Mouse (Mus musculus) intestine, embryonic 15.5 days (tissue): ENCODE measurements at regions not wholly inside any gene's neighbourhood (a gene's known extent, or its start where the extent isn't known, plus 50 kb on each side); places are given as distances from the start of the nearest gene placed in this dataset.

Source experiments
- ATAC-seq: fragments of 200-750 bp; cut with Nextera tagmentation; 2 replicates; pipeline ENCODE4 v1.8.0; 2017; ENCODE audit warnings: moderate TSS enrichment, moderate library complexity
- H3K27ac ChIP-seq: fragments of 300-500 bp; sonication (generic); 2 replicates; pipeline ENCODE4 v1.5.1; 2015; ENCODE audit warnings: mild to moderate bottlenecking, inconsistent platforms
- H3K27me3 ChIP-seq: fragments of 300-500 bp; sonication (generic); replicated peaks from 2 replicates; pipeline ENCODE4 v1.6.1; 2015; ENCODE audit warnings: inconsistent platforms
- H3K36me3 ChIP-seq: fragments of 300-500 bp; sonication (generic); 2 replicates; pipeline ENCODE4 v1.6.1; 2015; ENCODE audit warnings: inconsistent platforms
- H3K4me1 ChIP-seq: fragments of 300-500 bp; sonication (generic); replicated peaks from 2 replicates; pipeline ENCODE4 v1.6.1; 2015; ENCODE audit warnings: inconsistent platforms
- H3K4me2 ChIP-seq: fragments of 300-500 bp; sonication (generic); replicated peaks from 2 replicates; pipeline ENCODE4 v1.6.1; 2015; ENCODE audit warnings: mild to moderate bottlenecking, inconsistent platforms
- H3K4me3 ChIP-seq: fragments of 300-500 bp; sonication (generic); replicated peaks from 2 replicates; pipeline ENCODE4 v1.5.1; 2015; ENCODE audit warnings: inconsistent platforms
- H3K9ac ChIP-seq: fragments of 300-500 bp; sonication (generic); 2 replicates; pipeline ENCODE4 v1.6.1; 2015; ENCODE audit warnings: inconsistent platforms
- H3K9me3 ChIP-seq: fragments of 300-500 bp; sonication (generic); 2 replicates; pipeline ENCODE4 v1.6.1; 2016; ENCODE audit warnings: inconsistent platforms
- WGBS: fragments of 180-500 bp; shearing (Covaris S2); methylation state at CpG from one replicate; pipeline ENCODE4 v1.1.7; 2015; 5-methylcytosine and 5-hydroxymethylcytosine counted together

DNA sequence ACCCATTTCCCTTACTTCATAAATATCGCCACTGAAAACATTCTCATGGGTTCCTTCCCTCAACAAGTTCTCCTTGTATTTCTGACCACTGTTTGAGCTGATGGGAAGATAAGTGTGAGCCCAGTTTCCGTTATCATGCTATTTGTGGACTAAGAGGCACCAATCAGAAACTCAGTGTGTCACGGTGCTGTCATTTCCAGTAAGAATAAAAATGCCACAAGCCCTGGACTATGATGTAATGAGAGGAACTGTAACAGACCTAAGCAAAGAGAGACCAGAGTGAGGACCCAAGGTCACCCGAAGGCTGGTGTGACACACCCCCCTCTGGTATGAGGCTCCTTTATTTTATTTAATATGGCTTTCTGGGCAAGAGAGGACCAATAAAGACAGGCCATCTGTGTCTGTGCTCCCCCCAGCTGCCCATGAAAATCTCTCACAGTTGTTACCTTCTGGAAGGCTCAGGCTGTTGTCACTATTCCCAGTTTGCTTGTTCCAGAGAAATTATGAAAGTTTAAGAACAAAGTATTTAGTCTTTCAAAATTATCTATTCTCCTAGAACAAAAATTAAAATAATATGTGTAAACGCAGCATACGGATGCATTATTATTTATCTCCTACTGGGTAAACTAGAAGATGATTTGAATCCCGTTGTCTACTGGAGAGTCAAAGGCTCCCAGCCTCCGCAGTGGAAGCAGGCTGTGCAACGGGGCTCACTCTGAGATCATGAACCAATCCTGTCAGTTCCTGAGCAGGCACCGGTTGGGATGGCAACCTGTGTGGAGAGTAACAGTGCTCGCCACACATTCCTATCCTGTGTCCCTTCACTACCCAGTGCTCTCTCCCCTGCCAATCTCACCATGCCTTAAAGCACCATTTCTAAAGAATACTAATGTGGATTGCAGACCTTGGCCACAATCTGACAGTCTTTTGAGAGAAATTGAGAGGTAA is 99.9 kb upstream of the Tmc1 start:
- 81% methylated on average over 11 of the region's 11 CpGs for WGBS

DNA sequence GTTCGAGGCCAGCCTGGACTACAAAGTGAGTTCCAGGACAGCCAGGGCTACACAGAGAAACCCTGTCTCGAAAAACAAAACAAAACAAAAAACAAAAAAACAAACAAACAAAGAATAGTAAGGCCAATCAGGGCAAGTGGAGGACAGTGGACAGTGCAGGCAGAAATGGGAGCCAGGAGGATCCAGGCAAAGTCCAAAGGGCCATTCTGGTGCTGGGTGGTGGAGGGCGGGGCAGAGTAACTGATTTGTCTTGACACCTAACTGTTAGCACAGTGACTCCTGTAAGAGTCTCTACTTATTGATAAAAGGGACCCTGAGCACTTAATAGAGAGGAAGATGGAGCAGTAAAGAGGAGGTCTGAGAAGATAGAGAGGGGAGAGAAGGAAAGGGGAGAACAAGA is 98.8 kb upstream of the Tmc1 start:
- H3K9me3 ChIP-seq, result no peaks in the 10 kb centered on the region
- WGBS, result 87% methylated on average over 3 of the region's 3 CpGs
- H3K9ac ChIP-seq, result no peak overlapping the region
- no peak overlapping the region for H3K4me3 ChIP-seq
- H3K4me2 ChIP-seq, result no peak overlapping the region
- peak; percentile 71 for ATAC-seq
- H3K27me3 ChIP-seq, result no peaks in the 10 kb centered on the region
- H3K4me1 ChIP-seq, result 0 out of 2 replicates have a peak, but pooled peaks cover 2% of the 10 kb centered on the region
- no peaks in the 10 kb centered on the region for H3K36me3 ChIP-seq
- no peak overlapping the region for H3K27ac ChIP-seq

More for the DNA sequence above, 99.9 kb upstream of the Tmc1 start:
- Histone ChIP-seq H3K27ac (no peak overlapping the region), H3K27me3 (no peaks in the 10 kb centered on the region), H3K4me3 (no peak overlapping the region), H3K36me3 (no peaks in the 10 kb centered on the region), H3K4me1 (0 out of 2 replicates have a peak, but pooled peaks cover 2% of the 10 kb centered on the region), H3K4me2 (no peak overlapping the region), H3K9ac (no peak overlapping the region), H3K9me3 (no peaks in the 10 kb centered on the region)
- ATAC-seq, result no peak

DNA sequence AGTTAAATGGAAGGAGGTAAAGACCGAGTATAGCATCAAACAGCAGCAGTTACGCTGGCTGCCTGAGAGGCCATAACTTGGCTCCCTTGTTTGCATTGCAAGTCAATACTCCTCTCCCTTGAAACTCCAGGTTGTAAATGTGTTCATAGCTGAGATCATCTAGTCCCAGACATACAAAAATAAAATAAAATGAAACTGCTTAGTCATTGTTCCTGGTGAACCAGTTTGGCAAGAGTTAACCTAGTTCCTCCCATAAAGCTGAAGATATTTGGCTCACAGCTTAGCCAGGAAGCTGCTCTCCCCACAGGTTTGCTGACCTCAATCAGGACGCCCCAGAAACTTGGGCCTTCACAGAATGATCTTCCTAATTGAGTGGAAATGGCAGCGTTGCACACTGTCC is 97.9 kb upstream of the Tmc1 start:
- Histone ChIP-seq H3K27ac (0 out of 2 replicates have a peak overlapping the region, but pooled peaks have one; percentile 11), H3K9ac (no peak overlapping the region), H3K4me1 (0 out of 2 replicates have a peak, but pooled peaks cover 2% of the 10 kb centered on the region), H3K36me3 (no peaks in the 10 kb centered on the region), H3K4me2 (no peak overlapping the region), H3K27me3 (no peaks in the 10 kb centered on the region), H3K9me3 (no peaks in the 10 kb centered on the region), H3K4me3 (no peak overlapping the region)
- 59% methylated on average over 4 of the region's 4 CpGs for WGBS
- ATAC-seq, result peak; percentile 77

DNA sequence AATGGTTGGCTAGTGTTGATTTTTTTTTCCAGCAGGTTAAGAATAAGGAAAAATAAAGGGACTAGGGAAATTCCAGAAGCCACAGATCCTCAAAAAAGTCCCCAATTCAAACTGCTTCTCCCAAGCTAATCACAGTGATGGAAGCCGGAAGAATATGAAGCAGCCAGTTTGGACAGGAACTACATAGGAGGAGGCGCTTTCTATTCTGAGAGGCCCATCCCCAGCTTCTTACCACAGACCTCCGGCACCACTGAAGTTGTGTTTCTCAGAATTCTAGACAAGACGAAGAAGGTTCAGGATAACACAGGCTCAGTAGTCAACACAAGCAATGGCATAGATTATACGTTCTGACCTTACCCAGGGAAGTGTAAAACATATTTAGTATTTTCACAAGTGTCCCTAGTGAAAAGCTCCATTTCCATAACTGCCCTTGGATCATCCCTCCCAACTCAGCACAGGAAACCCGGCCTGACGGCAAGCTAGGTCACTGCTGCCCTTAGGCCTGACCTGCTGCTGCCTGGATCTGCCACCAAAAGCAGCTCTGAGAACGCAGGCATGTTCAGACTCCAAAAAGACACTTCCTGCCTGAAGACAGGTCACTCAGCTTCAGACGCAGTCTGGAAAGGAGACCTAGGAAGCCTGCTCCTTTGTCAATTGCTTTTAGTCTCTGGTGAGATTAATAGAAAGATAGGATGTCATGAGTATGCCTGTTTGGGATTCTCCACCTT is 97.2 kb upstream of the Tmc1 start:
- Histone ChIP-seq H3K27ac (peak overlapping the region; percentile 32; the same call in 1 of the 2 replicates), H3K4me3 (no peak overlapping the region), H3K36me3 (no peaks in the 10 kb centered on the region), H3K4me1 (0 out of 2 replicates have a peak, but pooled peaks cover 2% of the 10 kb centered on the region), H3K9ac (no peak overlapping the region), H3K9me3 (no peaks in the 10 kb centered on the region), H3K4me2 (no peak overlapping the region), H3K27me3 (no peaks in the 10 kb centered on the region)
- peak; percentile 21; the same call in 1 of the 2 replicates for ATAC-seq
- WGBS, result 61% methylated on average over 9 of the region's 9 CpGs

DNA sequence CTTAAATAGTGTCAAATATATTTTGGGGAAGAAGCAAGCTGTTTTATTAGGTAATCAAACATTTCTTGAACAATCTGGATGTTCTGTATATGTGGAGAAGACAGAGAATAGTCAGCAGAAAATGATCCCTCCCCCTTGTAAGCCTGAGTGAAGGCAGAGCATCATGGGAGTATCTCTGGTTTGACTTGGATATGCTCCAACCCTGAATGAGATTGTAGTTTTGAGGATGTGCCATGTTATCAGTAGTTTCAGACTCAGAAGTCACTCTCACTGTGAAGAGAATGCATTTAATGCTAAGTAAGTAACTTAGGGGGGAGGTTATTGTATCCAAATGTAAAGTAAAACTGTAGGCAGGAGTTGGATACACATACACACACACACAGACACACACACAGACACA is 95.3 kb upstream of the Tmc1 start:
- Histone ChIP-seq H3K36me3 (no peaks in the 10 kb centered on the region), H3K4me3 (no peak overlapping the region), H3K27ac (no peak overlapping the region), H3K27me3 (no peaks in the 10 kb centered on the region), H3K4me1 (0 out of 2 replicates have a peak, but pooled peaks cover 2% of the 10 kb centered on the region), H3K9ac (no peak overlapping the region), H3K4me2 (no peak overlapping the region), H3K9me3 (no peaks in the 10 kb centered on the region)
- ATAC-seq, result no peak

DNA sequence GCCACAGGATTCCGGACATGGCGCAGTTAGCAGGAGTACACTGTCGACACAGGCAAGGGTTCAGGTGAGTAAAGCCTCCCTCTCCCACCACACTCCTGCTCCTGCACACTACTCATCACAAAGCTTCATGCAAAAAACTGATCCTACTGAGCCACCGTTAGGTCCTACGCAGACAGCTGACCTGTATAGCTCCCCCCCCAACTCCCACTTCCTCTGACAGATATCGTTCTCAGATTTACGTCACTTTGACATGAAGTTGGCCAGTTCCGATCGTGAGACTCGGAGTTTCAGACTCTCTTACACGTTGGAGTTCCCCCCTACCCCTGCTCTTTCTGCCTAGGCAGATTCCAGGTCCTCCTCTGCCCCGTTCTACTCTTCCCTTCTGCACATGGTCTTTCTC is 91.6 kb upstream of the Tmc1 start:
- H3K4me2 ChIP-seq, result no peak overlapping the region
- H3K4me1 ChIP-seq, result no peaks in the 10 kb centered on the region
- no peak overlapping the region for H3K4me3 ChIP-seq
- ATAC-seq, result no peak
- no peak overlapping the region for H3K27ac ChIP-seq
- 82% methylated on average over 12 of the region's 12 CpGs for WGBS
- no peaks in the 10 kb centered on the region for H3K9me3 ChIP-seq
- H3K36me3 ChIP-seq, result no peaks in the 10 kb centered on the region
- H3K9ac ChIP-seq, result no peak overlapping the region
- H3K27me3 ChIP-seq, result no peaks in the 10 kb centered on the region

DNA sequence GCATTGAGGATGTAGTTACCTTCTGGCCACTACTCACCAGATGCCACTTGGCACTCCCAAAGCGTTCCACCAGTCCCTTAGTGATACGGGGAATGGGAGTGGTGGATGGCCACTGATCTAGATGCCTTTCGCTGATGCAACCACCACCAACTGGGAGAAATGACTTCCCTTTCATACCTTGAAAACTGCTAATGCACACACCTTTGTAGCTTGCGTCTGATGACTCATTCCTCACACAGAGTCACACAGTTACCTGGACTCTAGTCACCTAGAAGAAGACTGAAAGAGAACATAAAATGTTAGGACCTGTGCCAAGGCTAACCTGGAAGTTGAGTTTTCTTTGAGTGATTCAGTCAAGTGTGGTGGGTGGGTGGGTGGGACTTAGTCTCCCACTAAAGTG is 90.0 kb upstream of the Tmc1 start:
- Histone ChIP-seq H3K4me2 (no peak overlapping the region), H3K9ac (no peak overlapping the region), H3K4me1 (no peaks in the 10 kb centered on the region), H3K27me3 (no peaks in the 10 kb centered on the region), H3K36me3 (no peaks in the 10 kb centered on the region), H3K4me3 (no peak overlapping the region), H3K9me3 (no peaks in the 10 kb centered on the region), H3K27ac (no peak overlapping the region)
- no peak for ATAC-seq
- 91% methylated on average over 4 of the region's 4 CpGs for WGBS

DNA sequence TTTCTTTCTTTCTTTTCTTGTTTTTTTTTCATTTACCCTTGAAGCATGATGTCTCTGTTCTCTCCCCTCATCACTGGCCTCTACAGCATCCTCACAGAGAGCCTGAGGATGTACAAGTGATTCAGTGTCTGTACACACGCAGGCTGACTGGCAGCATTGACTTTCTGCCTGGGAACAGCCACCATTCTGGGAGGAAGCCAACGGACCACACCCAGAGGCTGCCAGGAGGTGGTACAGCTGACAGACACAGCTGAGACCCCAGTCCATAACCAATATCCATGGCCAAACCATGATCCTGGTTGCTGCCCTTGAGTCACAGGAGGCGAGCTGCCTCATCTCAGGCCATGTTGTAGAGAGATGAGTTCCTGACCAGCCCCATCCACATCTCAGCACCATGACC is 88.5 kb upstream of the Tmc1 start:
- no peak for ATAC-seq
- Histone ChIP-seq H3K4me1 (no peaks in the 10 kb centered on the region), H3K4me2 (no peak overlapping the region), H3K36me3 (no peaks in the 10 kb centered on the region), H3K27me3 (no peaks in the 10 kb centered on the region), H3K9me3 (no peaks in the 10 kb centered on the region), H3K4me3 (no peak overlapping the region), H3K9ac (no peak overlapping the region), H3K27ac (no peak overlapping the region)
- 82% methylated on average over 3 of the region's 3 CpGs for WGBS

DNA sequence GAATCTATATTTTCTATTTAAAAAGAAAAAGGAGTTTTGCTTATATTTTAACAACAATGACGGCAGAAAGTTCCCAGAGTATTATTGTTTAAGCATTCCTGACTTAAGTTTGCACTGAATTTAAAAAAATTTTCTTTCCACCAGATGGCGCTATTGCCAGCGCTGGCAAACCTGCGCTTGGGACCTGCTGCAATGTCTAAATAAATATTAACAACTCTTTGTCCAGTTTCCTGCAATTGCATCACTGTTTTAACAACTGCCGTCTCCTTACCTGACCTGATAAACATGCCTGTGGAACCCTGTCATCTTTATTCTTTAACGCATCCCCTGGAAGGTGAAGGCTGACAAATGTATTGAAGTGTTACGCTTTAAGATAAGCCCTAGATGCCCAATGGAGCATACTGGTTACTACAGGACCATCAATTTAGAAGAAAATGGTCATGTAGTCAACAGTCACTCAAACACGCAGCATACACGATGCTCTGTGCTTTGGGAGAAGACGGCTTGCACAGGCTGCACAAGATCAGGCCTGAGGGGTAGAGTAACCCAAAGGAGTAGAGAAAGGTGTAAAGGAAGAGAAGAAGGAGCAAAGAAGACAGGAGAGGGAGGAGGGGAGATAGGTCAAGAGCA is 83.6 kb upstream of the Tmc1 start:
- H3K27ac ChIP-seq, result no peak overlapping the region
- peak; percentile 71 for ATAC-seq
- no peak overlapping the region for H3K4me3 ChIP-seq
- no peaks in the 10 kb centered on the region; the same call in 1 of the 2 replicates for H3K4me1 ChIP-seq
- no peaks in the 10 kb centered on the region for H3K9me3 ChIP-seq
- WGBS, result 39% methylated on average over 10 of the region's 10 CpGs
- no peak overlapping the region for H3K9ac ChIP-seq
- no peak overlapping the region for H3K4me2 ChIP-seq
- H3K27me3 ChIP-seq, result no peaks in the 10 kb centered on the region
- no peaks in the 10 kb centered on the region for H3K36me3 ChIP-seq

DNA sequence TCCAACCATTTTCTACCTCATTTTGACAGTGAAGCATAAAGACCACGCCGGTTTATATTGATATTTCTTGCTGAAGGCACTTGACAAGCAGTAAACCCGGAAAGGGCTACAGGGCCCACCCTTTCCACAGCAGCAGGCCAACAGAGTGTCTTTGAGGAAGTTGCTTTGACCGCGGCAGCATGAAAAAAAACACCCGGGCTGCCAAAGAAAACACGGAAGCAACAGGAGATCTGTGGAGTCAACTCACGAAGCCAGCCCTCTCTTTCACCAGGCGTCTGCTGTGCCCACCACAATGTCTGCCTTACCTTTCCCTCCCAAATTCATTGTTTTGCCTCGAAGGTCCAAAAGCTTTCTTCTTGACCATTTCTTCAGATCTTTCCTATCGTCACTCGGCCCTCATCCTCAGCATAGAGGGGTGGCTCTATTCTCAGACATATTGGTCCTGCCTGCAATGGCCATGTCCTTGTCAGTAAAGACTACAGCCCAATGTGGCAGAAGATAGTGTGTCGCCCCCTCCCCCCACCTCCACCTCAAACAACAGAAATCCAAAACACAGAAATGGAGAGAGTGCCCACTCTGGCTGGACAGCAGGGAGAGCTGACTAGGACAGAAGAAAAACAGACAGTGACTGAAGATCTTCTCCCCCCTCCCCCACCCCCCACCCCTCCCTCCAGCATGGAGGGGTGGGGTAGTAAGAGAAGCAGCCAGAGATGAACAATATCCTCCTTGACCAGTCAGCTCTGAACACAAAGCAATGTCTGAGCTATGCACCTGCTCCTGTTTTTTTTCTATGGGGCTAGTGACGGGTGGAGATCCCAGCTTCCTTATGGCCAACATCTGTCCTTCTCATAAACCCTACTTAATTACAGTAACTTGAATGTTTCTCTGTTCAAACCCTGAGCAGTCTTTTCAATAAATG is 82.8 kb upstream of the Tmc1 start:
- H3K36me3 ChIP-seq, result no peaks in the 10 kb centered on the region
- H3K4me1 ChIP-seq, result no peaks in the 10 kb centered on the region; the same call in 1 of the 2 replicates
- 60% methylated on average over 14 of the region's 14 CpGs for WGBS
- H3K4me2 ChIP-seq, result no peak overlapping the region
- no peak overlapping the region for H3K4me3 ChIP-seq
- H3K27me3 ChIP-seq, result no peaks in the 10 kb centered on the region
- H3K9ac ChIP-seq, result no peak overlapping the region
- no peaks in the 10 kb centered on the region for H3K9me3 ChIP-seq
- peak; percentile 66 for ATAC-seq
- H3K27ac ChIP-seq, result peak overlapping the region; percentile 4; the same call in 1 of the 2 replicates

DNA sequence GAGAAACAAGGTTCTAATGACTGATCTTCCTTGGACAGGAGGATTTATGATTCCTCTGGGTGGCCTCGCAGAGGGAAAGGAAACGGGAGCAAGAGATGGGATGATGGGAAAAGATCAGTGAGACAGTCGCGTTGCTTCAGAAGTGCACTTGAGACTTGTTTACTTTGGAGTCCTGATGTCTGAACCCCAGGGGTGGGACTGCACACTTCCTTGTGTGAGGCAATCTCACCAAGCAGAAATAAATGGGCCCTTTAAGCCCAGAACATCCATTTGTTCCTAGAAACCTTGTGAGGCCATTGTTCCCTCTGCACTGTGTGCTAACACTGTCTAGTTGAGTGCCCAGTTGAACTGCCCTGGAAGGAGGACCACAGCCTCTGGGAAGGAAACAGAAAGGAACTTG is 81.5 kb upstream of the Tmc1 start:
- Histone ChIP-seq H3K27ac (no peak overlapping the region), H3K4me3 (no peak overlapping the region), H3K27me3 (no peaks in the 10 kb centered on the region), H3K9me3 (no peaks in the 10 kb centered on the region), H3K4me1 (no peaks in the 10 kb centered on the region; the same call in 1 of the 2 replicates), H3K4me2 (no peak overlapping the region), H3K9ac (no peak overlapping the region), H3K36me3 (no peaks in the 10 kb centered on the region)
- peak; percentile 63 for ATAC-seq
- WGBS, result 9% methylated on average over 4 of the region's 4 CpGs
